Mouse (Mus musculus): ENCODE results near the gene Pcnx3.

GRCm38 (mm10) chr19:5727701-5728100 lies 39.0 kb upstream of the Pcnx3 start:
- TF ChIP-seq CTCF (IDR thresholded peaks at IDR 0.05; ENCODE audit: borderline replicate concordance, extremely low read depth, insufficient read depth, insufficient read length) = peak; percentile 97
- TF ChIP-seq POLR2A (IDR thresholded peaks at IDR 0.05; ENCODE audit: borderline replicate concordance, extremely low read depth, insufficient read depth, insufficient read length, poor library complexity, severe bottlenecking) = no peak
